Mouse (Mus musculus) right cerebral cortex, postnatal 10 days (tissue): ENCODE results near the gene Clrn2.

Experiments used
- DNase-seq, 2 experiments: peaks; one replicate each; pipeline ENCODE4 v3.0.0; 2021; ENCODE audit warnings: low spot score in 2 of 2

Clrn2 gene

DNA sequence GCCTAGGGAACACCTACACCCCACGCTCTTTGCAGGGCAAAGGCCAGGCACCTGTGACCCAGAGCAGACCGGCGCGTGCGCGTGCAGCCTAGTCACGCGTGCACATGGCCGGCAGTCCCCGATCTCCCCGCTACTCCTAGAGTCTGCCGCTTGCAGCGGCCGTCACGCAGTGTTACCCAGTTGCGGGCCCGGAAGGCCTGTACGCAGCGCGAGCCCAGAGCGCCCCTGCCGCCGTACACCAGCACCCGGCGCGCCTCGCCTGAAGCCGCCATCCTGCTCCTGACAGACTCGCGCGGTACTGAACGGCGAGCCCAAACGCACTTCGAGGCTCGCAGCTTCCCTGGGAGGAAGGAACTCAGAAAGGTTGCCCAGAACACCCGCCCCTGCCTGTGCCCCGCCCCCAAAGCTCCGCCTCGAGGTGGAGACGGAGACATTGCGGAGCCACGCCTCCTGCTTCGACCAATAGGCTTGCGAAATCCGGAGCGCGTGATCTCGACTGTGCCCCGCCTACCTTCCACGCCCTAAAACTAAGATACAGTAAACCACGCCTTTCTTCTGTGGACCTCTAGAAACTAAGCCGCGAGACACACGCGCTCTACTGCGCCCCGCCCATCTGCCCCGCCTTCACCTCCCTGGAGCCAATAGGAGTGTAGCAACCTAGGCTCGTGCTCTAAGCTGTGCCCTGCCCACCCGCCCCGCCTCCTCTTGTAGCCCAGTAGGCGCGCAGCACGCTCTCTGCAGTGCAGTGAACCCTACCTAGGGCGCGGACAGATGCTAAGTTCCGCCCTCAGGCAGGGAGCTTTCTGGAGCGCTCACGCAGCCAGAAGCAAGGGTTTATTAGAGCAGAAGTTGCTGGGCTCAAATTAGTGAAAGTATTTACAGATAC lies 3.5 kb upstream of the Clrn2 start, which contains the start of gene Qdpr:
Gene Qdpr (minus strand): TSS at position 406 of the 886 bp plus-strand sequence.
- DNase-seq = peak; percentile 97 to 98

DNA sequence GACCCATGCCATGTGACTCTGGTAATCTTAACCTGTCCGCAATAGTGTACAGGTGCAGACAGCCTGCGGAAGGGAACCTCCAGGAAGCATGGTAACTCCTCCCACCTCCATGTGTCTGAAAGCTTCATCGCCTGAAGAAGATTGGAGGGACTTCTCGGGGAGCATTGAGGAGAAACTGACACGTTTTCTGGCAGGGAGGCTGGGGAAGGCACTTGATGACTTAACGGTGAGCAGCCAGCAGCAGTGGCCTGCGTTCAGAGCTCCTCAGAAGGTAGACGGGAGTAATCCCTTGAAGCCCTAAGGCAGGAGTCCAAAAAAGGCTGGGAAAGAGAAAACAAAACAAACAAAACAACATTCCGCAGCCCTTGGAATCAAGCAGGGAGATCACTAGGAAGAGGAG lies 905 bp downstream of the Clrn2 start:
- DNase-seq = no peak

DNA sequence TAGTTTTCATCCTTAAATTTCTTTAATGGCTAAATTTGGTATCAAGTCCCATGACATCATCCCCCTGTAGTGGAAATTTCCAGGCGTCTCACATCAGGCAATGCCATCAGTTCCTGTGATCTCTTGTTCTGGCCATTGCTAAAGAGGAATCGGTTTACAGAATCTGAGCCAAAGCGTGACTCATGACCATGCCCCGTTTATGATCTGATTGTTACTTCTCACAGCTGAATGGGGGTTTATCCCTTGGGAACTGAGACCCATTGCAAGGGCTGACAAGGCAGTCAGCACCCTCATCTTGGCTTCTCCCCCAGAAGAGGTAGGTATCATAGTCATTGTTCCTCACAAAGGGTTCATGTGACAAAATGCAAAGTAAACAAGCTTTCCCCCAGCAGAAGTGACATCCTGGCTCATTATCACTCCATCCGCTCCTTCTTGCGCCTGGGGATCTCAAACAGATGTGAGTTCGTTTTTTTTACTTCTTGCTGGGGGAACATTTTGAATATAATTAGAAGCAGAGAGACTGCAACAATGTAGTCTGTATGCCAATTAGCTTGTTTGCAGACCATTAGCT lies 19.4 kb downstream of the Clrn2 start:
- no peak for DNase-seq

DNA sequence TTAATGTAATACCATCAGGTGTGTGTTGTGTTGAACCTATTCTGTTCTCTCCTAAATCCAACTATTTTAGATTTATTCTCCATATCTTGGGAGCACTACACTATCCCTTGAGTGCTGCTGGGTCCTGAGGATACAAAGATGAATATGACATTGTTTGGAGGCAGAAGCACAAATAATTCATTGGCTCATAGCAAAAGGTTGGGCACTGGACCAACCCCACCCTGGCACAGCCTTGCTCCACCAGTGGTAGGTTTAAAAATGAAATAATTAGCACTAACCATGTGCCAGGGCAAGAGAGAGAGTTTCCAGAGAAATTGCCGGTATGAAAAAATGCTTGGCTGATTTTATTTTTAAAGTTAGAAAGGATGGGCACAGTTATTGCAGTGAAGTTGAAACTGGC lies 20.0 kb downstream of the Clrn2 start:
- no peak for DNase-seq

DNA sequence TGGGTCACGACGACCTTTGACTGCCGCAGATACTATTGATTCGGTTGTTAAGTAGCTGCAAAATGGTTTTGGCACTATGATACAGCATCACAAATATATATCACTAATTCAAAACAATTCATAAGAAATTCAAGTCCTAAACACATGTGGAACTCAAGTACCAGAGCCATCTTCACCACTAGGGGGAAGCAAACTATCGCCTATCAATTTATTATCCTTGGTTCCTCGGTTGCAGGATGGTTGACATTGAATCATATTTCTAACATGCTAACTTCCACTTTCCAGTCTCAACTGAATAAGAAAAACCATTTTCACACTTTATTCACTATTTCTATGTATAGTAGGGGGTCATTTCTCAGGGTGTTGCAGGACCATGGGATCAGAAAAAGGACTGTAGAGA lies 20.7 kb downstream of the Clrn2 start:
- DNase-seq = peak; percentile 68 to 73

DNA sequence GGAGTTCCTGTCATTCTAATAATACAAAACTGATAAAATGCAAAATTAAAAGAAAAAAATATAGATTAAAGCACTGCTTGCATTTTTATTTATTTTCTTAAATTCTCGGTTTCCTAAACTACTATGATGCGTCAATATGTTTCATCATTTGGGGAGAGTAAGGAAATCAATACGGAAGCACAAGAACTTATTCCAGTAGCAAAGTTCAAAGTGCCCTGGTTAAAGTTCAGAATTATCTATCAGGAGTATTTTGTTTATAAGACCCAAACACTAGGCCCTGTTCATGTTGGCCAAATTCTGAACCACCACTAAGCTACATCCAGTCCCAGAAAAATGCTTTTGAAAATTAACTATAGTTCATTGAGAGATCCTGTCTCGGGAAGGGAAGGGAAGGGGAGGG lies 21.2 kb downstream of the Clrn2 start:
- no peak for DNase-seq

DNA sequence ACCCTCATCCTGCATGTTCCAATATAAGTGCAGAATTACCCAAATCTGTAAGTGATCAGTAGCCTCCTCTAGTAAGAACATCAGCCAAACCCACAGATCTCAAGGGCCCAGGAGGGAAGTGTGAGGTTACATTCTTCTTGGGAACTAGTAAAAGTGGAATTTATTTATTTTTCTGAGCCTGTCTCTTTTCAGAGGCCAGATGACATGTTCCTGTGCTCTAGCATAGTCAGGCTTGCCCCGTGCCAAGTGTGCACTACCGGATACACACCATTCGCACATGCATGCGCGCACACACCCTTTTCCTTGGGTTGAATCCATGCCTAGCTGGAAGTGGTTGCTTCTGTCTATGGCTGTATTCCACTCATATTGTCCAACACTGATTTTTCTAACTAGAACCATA lies 22.2 kb downstream of the Clrn2 start:
- DNase-seq = no peak

DNA sequence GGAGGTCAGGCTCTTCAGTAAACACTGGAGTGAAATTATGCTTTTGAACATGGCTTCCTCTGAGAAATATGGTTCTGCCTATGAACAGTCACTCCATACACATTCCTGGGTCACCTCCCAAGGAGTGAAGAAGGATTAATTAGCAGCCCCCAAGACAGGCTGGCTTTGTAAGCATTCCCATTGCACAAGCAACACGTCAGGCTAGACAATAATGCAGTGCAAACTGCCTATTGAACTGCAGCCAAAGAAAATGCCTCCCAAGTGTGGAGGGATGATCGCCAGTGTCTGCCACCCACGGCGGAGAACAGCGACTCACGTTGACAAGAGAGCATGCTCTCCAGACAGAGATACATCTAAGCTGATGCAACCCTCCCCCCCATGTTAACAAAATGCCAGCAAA lies 22.7 kb downstream of the Clrn2 start:
- no peak for DNase-seq

DNA sequence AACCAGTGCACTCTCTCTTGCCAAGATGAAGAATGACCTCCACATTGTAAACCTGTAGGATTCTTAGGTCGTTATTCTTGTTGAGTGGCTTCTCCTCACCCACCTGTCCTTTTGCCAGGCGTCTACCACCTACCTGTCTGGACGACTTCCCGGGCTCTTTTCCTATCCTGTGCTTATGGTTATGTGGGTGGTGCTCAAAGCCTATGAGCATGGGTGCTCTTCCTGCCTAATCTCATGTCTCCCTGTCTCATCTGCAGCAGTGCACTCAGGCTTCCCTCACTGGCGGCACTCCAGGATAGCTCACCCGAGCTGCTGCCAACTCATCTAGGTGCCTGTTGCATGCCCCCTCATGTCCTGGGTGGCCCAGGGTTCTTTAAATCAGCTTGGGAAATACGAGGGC lies 24.1 kb downstream of the Clrn2 start:
- no peak for DNase-seq

DNA sequence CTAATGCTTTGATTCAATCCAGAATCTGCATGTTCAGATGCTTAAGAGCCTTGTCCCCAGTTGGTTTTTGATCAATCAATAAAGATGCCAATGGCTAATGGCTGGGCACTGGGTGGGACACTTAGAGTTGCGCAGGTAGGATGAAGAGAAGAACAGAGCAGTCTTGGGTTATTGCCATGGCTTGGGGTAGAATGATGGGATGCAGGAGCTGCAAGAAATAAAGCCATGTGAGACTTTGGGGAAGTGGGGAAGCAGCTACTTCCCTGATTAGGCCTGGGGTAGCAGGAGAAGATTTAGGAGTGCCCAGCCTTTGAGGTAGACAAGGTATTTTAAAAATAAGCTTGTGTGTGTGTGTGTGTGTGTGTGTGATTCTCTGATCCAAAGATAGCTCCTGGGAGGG lies 26.5 kb downstream of the Clrn2 start:
- no peak for DNase-seq

DNA sequence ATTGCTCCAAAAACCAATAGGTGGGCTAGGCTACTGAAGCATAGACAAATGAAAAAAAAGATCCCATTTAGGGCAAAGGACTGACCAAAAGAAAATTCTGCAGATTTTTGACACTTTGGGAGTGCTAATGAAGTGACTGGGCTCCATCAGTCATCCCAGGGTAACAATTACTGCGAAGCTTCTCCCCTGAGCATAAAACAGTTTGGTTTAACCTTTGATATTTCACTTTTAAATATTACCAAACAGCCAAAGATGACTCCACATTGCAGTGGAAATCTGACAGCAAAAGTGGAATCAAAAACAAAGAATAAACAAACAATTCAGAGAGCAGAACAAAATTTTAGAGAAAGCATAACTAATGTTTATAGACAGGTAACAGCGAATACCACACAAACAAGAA lies 27.6 kb downstream of the Clrn2 start:
- no peak for DNase-seq

DNA sequence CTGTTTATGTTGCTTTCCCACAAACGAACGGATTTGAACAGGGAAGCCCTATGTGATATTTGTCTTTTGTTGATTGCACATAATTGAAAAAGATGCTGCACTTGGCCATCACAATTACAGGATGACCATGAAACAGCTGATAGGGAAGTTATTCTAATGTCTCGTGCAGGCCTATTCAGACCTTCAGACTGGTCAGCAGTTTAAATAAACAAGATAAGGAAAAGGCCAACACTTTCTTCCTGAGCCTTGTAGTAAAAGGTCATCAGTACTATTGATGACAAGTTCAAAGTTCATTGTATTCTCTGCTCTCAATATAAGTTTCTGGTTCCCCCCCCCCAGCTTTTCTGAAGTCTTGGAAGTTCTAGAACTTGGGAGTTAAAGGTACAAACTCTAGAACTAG lies 29.1 kb downstream of the Clrn2 start:
- DNase-seq = no peak

DNA sequence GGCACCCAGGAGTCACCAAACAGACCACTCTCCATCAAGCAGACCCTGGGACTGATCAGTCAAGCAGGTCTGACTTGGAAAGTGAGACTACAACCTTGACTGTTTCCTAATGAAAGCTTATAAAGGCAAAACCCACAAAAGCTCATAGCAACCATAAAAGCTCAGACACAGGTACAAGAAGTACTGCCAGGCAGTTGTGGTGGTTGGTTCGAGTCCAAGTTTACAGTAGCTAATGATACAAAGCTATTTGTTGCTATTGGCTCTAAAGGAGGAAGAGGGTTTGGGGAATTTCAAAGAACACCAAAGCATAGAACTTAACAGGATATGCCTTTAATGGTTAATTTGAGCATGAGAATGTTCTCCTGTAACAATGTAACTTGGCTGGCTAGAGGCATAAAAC lies 30.1 kb downstream of the Clrn2 start:
- DNase-seq = no peak

DNA sequence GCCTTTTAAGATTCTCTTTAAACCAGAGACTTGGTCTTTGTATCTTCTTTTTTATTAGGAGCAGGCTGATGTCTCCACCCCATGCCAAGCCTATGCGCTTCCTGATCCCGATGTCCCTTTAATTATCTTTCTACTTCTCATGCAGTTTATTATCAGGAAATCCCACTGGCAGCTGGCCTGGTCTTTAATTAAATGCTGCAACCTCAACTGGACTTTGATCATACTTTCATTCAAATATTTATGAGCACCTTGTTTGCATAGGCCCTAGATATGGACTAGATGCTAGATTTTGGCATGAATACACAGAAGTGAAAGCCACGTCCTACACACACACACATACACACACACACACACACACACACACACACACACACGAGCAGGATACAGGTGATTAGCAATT lies 38.2 kb downstream of the Clrn2 start:
- DNase-seq = no peak

DNA sequence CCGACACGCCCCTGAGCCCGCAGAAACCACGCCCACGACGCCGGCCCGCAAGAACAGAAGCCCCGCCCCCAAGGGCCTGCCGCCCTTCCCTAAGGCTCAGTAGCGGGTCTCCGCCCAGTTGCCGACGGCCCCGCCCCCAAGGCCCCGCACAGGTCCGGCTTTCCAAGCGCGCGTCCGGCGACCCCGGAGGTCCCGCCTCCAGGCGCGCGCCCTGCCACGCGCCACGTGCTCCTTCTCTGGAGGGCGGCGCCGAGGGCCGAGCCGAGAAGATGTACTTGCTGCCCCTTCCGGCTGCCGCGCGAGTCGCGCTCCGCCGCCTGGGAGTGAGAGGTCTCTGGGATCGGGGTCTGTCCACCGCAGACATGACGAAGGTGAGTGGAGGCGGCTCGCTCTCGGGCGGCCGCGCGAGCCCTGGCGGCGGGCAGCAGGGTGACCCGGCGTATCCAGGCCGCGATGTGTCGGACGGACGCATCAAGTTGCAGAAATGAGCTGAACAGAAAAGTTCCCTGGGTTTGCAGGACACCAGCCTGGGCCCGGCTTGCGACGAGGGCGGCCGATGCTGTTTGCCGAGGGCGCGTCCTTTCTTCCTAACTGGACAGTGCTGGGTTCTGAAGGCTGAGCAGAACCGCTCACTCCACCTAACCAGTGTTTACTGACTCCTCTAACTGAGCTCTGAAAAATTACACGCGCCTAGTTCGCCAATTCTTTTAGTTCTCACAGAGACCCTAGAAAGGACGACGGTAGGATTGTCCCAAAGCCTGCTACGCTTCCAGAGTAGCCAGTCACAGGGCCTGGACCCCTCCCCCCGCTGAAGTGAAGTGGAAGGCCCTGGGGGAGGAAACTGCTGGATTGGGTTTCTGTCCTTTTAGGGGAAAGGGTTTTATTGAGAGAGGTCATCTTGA lies 39.9 kb downstream of the Clrn2 start, which contains the start of gene Lap3:
Gene Lap3 (plus strand): TSS at position 184 of the 902 bp plus-strand sequence.
- peak; percentile 98 for DNase-seq

DNA sequence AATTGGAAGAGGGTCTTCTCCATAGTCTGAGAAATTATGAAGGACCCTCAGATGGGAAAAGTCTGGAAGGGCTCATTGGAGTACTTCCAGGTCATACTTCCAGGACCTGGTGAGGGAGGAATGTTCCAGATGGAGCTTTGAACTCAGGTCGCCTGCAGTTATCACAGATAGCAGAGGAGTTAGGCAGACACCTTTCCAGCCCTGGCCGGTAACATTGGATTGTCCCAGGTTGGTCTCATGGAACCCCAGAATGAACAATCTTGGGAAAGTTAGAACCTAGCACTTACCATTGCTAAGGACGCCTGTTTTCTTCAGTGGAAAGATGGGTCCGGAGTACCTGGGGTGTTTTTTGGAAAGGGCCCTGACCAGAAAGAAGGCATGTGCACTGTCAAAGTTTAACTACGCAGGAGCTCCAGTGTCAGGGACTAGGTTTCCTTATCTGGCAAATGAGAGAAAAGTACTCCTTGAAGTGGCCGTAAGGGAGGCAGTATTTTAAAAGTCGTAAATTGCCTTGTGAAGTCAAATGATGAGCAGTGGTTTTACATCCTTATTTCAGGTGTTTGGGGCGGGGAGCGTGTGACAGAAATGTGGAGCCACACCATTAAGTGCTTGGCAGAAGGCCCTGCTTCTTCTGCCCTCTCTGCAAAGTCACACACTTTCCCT lies 40.7 kb downstream of the Clrn2 start:
- DNase-seq = no peak

DNA sequence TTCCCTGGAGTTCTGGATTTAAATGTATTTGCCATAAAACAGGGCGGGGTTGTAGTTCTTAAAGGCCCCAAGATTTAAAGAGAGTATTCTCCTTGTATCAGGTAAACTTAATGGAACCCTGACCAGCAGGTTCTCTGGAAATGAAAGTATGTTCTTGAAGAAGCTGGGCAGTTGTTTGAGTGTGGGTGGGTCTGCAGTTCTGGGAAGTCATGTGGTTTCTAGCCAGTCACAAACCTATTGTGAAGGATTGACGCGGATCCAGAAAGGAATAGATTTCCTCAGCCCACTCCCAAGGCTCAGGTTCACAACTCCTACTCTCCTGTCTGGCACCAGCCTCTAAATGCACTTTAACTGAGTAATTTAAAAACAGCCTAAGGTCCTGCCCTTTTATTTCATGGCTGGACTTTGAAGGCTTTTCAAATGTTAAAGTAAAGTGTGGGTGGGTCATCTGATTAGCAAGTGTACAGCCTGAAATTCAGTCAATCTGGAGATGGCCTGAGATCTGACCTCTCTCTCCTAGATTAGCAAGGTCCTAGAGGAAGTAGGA lies 42.0 kb downstream of the Clrn2 start:
- no peak for DNase-seq

DNA sequence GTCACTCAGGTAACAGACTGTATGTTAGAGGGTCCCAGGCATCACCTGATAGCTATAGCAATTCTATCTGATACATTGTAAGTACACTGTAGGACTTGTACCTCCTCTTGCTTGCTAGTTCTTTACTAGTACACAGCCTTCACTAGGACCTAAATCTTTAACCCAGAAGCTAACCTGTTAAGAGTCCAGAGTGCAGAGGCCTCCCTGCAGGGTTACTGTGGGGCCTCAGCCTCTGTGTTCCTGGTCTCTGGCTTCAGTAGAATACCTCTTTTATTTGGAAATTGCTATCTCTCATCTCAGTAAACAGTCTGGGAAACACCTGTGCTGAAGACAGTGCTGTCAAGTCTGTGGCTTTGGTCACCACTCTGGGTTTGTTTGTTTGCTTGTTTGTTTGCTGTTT lies 42.5 kb downstream of the Clrn2 start:
- DNase-seq = no peak

DNA sequence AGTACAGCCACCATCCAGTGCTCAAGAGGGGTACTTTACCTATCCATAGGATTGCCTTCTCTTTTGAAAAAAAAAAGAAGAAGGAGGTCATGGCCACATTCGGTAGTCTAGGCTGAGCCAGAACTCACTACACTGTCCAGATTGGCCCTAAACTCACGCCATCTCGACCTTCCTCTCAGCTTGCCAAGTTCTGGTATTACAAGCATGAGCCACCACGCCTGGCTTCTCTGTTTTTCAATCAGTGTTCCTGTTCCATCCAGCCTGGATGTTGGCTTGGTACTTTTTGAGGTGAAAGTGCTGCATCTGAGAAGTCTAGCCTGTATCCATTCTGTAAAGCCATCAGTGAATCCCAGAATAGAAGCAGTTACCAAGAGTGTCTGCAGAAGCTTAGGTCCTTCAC lies 42.9 kb downstream of the Clrn2 start:
- no peak for DNase-seq

DNA sequence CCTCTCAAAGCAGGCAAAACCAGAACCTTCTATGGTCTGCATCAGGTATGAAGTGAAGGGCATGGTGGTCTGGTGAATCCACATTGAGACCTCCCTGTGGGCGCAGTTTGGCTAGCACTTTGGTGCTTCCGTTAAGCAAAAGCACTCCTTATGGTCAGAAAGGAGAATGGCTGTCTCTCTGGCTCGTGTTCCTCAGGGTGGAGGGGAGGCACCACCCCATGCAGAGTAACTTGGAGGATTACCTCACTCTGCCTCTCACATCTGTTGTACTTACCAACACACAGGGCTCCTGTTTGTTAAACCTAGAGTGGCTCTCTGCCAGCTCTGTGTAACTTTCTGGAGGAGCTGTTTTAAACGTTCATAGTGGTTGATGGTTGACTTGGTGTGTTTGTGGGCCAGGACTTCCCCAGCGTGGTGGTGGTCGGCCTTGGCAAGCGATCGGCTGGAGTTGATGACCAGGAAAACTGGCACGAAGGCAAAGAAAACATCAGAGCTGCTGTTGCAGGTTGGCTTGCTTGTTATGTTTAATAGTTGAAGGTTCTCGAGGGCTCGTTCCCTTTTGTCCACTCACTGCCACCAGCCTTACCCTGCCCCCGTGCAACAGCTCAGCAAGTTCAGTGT lies 43.5 kb downstream of the Clrn2 start:
- no peak for DNase-seq

DNA sequence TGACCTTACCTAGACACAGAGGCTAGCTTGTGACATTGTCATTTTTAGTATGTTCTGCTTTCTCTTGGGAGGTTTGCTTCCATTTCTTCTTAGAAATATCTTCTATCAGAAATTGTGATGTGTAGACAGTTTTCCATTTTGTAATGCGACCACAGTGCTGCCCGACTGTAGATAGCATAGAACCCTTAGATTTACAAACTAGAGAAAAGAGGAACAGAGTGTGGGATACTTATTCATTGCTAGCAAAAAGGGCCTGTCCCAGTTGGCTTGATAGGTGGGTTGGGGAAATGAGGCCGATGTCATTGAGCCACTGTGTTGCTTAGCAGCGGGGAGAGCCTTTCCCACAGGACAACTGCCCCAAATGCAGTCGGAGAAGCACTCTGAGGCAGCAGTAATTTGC lies 44.0 kb downstream of the Clrn2 start:
- no peak for DNase-seq
